Mouse (Mus musculus): ENCODE data around the gene Glra4.

- TF ChIP-seq POLR2A (IDR thresholded peaks at IDR 0.05; ENCODE audit: insufficient read depth, low read length), result no peak
- TF ChIP-seq CTCF (IDR thresholded peaks at IDR 0.05; ENCODE audit: low read depth, low read length), result no peak
- peak; percentile 89 for TF ChIP-seq EP300 (IDR thresholded peaks at IDR 0.05; ENCODE audit: insufficient read depth, low read depth, low read length)
Observed at GRCm38 (mm10) chrX:136789446-136789845, 9.5 kb upstream of the Glra4 start.

All from ES-Bruce4 (cell line).